Mouse (Mus musculus): ENCODE measurements around the gene Lrrk1.

DNA sequence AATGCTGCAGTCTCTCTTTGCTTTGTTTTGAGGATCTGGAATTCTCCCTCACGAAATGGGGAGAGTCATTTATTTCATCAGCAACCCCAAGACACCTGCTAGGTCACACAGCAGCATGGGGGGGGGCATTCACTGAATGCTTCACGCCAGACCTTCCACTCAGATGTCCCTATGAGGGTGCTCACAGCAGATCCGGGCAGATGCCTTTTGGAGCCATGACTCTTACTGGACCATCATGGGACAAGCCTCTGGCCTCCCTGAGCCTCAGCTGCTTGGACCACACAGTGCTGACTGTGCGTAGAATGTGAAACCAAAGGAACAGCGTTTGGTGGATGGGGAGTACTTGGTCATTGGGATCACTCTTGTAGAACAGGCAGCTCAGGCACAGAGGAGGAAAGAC, 142.5 kb downstream of the Lrrk1 start:
- TF ChIP-seq CTCF (IDR thresholded peaks at IDR 0.05; ENCODE audit: low read depth), result no peak
- no peak for TF ChIP-seq EP300 (IDR thresholded peaks at IDR 0.05; ENCODE audit: low read depth)

All from liver, embryonic 14.5 days (tissue).